Mouse (Mus musculus): ENCODE results near the gene Rab25.

GRCm38 (mm10) chr3:88530082-88530864 lies 17.8 kb downstream of the Rab25 start:
- TF ChIP-seq CTCF (IDR thresholded peaks at IDR 0.05; ENCODE audit: low read depth, low read length): no peak
- no peak for TF ChIP-seq TAL1 (conservative IDR thresholded peaks at IDR 0.05; ENCODE audit: low read depth, low read length)
- TF ChIP-seq GATA1 (IDR thresholded peaks at IDR 0.05; ENCODE audit: borderline replicate concordance, low read length): no peak
- TF ChIP-seq POLR2AphosphoS5 (IDR thresholded peaks at IDR 0.05; ENCODE audit: insufficient replicate concordance, low read depth, low read length): no peak
- TF ChIP-seq GATA2 (IDR thresholded peaks at IDR 0.05; ENCODE audit: borderline replicate concordance, low read depth, low read length): no peak
